Mouse (Mus musculus) cerebellum, adult 11 months (tissue): ENCODE measurements around the gene Gm10318.

ENCODE experiments used
- DNase-seq: peaks from one replicate; pipeline ENCODE4 v3.0.0; 2022

Gm10318 gene

DNA sequence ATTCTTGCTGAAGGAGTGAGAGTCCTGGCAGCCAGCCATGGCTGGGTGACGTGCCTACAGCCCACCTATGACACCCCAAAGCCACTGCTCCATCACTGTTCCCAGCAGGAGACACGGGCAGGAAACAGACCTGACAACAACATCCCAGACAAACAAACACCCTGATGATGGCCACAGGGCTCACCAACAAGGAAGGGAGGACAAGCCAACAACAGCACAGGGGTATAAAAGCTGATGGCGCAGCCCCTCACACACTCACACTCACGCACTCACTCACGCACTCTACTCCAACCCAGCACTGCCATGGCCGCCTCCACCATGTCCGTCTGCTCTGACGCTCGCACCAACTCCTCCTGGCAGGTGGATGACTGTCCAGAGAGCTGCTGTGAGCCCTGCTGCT, at the start of gene Gm10318:
Gene Gm10318, plus strand, starts transcription at position 301 of the 400 bp plus-strand sequence.
- no peak for DNase-seq

DNA sequence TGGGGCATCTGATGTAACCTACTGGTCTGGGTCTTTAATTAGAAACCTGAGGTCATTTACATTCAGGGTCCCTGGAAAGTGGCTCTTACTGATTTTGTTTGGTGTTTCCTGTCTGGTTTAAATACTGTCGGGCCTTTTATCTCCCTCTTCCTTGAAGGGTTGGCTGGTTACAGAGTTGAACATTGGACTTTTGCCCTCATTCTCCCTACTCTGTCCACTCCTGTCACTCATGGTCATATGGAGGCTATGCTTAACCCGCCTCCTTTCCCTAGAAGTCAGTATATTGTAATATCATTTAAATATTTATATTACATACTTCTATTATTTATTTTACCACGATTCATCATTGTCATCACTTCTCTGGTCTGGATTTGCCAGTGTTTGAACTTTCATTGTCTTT, 48.6 kb upstream of the Gm10318 start:
- no peak for DNase-seq

DNA sequence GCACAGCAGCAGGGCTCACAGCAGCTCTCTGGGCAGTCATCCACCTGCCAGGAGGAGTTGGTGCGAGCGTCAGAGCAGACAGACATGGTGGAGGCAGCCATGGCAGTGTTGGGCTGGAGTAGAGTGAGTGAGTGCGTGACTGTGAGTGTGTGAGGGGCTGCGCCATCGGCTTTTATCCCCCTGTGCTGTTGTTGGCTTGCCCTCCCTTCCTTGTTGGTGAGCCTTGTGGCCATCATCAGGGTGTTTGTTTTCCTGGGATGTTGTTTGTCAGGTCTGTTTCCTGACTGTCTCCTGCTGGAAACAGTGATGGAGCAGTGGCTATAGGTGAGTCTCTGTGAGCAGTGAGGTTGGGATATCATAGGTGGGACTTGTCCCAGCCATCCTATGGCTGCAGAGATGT, 40.9 kb upstream of the Gm10318 start, which contains the start of gene Gm9507:
Gene Gm9507, minus strand, starts transcription at position 101 of the 400 bp plus-strand sequence.
- DNase-seq, result no peak

DNA sequence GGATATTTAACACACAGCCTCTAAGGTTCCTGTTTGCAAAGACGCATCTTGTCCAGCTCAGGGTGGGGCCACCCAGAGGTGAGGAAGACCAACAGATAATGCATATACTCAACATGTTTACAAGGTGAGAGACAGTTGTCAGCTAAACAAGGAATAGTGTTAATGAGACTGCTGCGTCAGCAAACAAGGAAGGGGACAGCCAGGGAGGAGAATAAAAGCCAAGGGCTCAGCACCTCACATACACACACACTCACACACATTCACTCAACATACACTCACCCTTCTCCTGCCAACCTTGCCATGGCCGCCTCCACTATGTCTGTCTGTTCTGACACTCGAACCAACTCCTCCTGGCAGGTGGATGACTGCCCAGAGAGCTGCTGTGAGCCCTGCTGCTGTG, 38.3 kb upstream of the Gm10318 start, which contains the start of gene Gm2696:
Gene Gm2696, plus strand, starts transcription at position 301 of the 400 bp plus-strand sequence.
- no peak for DNase-seq

DNA sequence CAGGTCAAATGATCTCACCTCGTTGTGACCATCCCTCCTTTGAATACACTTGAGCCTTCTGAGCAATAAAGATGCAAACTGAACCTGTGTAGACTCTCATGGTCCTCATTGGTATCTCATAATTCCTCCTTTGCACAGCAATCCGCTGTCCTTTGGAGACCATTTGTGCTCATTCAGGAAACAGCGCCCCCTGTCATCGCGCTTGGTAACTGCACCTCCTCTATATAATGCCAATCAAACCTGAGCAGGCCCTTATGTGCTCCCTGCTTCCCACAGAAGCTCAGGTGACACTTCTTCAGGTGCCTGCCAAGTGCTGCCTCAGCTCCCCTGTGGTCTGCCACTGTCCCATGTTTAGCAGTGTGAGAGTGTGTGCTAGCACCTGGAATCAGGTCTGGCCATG, 37.1 kb upstream of the Gm10318 start:
- no peak for DNase-seq

DNA sequence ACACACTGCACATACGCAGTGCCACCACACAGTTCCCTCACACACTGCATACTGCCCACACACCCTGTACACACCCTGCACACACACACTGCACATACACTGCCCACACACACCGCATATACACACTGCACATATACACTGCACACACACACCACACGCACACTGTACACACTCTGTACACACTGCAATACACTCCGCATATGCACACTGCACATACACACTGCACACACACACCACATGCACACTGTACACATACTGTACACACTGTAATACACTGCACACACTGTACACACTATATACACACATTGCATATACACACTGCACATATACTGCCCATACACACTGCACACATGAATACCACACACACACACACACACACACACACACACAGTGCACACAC, 34.1 kb upstream of the Gm10318 start:
- DNase-seq, result no peak

DNA sequence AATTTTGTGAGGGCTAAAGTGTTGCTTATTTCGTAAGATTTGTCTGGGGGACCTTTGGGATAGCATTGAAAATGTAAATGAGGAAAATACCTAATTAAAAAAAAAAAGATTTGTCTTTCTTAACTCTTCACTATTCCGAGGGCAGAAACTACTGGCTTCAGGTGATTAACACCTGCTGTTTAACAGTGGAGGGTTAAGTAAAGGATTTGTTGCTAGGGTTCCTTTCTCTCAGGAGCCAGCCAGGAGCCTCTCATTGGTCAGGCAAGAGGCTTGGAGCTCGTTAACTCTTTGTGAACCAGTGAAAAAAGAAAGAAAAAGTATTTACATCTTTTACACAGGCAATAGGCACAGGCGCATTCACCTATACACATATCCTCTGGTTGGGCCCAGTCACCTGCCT, 33.5 kb upstream of the Gm10318 start:
- DNase-seq, result no peak

DNA sequence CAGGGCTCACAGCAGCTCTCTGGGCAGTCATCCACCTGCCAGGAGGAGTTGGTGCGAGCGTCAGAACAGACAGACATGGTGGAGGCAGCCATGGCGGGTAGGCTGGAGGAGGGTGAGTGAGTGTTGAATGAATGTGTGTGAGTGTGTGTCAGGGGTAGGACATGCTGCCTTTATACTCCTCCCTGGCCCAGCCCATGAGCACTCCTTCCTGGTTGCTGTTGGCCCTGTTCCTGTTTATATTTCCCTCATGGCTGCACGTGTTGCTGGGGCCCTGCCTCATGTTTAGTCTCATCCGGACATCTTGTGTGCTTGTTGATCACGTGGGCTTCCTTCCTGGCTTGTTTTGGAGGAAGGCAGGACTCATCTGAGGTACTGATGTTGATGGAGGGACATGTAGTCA, 25.7 kb upstream of the Gm10318 start, which contains the start of gene Krtap10-4:
Gene Krtap10-4, minus strand, starts transcription at position 145 of the 400 bp plus-strand sequence.
- no peak for DNase-seq

DNA sequence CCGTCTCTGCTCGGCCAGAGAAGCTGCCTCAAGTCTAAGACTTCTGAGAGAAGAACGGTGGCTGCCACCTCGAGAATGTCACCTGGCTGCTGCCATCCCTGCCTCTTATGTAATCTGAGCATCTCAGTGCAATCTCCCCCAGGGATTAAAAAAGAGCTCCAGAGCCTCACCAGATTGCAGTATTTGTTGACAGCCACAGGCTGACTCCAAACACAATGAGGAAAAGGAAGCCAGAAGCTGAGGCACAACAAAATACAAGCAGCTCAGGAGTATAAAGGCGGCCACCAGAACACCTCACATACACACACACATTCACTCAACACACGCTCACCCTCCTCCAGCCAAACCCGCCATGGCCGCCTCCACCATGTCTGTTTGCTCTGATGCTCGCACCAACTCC, 17.0 kb upstream of the Gm10318 start, which contains the start of gene Krtap10-10:
Gene Krtap10-10, plus strand, starts transcription at position 301 of the 400 bp plus-strand sequence.
- no peak for DNase-seq

DNA sequence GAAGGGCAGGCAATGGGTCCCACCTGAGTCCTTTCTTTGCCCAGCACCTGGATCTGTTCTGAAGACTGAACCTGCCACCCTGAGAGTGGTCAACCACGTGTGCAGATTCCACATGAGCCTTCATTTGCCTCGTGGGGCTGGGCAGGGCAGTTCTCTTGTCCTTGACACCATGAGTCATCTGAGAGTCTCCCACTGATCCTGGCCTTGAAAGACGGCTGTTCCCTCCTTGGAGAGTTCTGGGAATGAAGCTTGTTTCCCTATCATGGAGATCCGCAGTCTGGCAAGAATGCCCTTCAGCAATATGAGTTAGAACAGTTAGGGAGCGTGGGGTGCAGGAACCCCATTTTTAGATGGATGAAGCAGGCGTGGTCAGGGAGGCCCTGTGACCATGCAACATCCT, 13.7 kb upstream of the Gm10318 start:
- no peak for DNase-seq

DNA sequence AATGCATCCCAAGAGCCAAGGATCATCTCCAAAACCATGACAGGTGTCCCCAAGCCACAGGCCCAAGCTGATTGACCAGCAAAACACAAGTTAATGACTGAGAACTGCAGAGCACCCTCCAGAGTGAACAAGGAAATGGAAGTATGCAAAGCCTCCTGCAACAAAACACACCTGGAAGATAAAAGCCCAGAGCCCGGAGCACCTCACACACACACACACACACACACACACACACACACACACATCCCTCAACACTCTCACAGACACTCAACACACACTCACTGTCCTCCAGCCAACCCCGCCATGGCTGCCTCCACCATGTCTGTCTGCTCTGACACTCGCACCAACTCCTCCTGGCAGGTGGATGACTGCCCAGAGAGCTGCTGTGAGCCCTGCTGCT, 6.2 kb upstream of the Gm10318 start, which contains the start of gene Gm36176:
Gene Gm36176, plus strand, starts transcription at position 301 of the 400 bp plus-strand sequence.
- DNase-seq, result no peak

DNA sequence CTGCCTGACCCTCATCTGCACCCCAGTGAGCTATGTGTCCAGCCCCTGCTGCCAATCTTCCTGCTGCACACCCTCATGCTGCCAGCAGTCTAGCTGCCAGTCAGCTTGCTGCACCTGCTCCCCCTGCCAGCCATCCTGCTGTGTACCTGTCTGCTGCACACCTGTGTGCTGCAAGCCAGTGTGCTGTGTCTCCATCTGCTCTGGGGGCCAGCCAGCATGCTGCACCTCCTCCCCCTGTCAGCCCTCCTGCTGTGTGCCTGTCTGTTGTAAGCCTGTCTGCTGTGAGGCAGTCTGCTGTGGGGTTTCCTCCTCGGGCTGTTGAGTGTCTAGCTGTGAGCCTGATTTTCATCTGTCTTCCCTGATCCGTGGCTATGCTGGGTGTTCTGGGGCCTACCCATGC, 5.7 kb upstream of the Gm10318 start:
- peak; percentile 28 for DNase-seq

DNA sequence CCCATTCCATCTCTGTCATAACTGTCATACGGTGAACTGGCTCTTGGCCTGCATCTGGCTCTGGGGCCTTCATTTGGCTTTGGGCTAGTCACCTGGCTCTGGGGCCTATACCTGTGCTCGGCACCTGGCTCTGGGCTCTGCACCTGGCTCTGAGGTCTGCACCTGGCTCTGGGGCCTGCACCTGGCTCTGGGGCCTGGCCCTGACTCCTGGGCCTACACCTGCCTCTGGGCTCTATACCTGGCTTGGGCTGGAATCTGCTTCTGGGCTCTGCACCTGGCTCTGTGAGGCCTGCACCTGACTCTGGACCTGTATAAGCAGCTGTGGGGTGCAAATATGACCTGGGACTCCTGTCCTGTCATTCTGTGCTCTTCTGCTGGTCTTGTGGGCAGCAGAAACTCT, 5.1 kb upstream of the Gm10318 start:
- no peak for DNase-seq

DNA sequence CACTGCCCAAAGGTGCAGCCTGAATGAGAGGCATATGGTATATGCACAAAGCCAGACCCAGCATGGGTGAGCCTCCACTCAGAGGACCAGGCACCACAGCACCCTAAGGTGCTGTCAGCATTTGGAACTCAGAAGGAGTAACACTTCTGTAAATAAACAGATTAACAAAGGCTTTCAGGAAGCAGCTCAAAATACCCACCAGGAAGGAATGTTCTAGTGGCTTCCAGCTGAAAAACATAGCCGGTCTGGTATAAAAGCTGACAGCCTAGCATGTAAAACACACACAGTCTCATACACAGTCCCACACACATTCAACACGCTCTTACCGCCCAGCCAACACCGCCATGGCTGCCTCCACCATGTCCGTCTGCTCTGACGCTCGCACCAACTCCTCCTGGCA, 9.0 kb downstream of the Gm10318 start, which contains the start of gene Gm3285:
Gene Gm3285, plus strand, starts transcription at position 301 of the 400 bp plus-strand sequence.
- DNase-seq, result no peak

DNA sequence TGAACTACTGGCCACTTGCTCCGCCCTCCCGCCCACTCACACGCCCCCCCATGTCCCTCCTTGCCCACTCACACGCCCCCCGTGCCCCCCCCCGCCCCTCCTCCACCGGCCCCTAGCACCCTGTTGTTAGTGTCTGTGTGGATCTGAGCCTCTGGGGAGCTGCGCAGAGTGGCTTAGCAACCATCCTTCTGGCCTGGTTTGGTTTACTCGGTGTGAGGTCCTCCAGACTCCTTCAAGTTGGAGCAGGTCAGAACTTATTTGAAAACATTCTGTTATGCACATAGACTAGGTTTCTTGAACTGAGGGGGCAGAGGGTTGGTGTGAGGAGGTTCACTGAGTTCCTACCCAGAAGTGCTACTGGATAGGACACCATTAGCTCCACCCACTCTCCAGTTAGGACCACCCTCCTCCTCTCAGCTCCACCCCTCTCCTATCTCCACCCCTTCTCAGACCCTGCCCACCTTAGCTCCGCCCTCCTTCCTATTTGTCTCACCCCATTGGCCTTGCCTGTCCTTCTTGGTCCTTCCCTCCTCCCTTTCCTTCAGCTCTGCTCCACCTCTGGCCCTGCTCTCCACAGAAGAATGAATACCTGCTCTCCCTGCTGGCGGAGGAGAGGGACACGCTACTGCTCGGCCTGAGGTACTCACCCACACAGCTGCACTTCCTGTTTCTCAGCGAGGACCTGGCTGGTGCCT, 11.6 kb downstream of the Gm10318 start:
- DNase-seq, result peak; percentile 17

DNA sequence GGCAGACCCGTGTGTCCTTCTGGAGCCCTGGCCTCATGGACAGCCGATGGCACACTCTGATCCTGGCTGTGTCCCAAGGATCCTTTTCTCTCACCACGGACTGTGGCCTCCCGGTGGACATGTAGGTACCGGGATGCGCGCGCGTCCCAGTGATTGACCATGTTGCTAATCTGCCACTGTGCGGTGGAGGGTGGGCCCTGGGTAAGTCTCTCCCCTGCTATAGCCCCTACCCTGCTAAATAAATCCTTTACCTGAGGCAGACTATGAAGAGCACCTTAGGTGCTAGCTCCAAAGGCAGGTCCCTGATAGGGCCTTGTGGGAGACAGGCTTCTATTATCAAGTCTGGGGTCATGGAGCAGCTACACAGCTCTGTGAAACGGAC, 12.1 kb downstream of the Gm10318 start:
- peak; percentile 12 for DNase-seq

DNA sequence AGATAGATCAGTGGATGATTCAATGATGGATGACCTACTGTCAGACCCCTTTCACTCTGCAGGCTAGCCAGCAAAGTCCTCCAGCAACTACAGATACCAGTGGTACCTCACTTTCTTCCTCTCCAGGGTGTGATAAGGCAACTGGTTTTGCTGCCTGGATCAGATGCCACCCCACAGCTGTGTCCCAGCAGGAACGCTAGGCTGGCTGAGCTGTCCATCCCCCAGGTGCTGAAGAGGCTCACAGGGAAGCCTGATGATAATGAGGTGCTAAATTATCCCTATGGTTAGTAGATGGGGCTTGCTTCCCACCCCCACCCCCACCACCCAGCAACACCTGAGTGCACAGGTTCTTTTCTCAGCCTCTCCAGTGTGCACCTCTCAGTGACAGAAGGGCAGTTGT, 14.9 kb downstream of the Gm10318 start:
- DNase-seq, result no peak

DNA sequence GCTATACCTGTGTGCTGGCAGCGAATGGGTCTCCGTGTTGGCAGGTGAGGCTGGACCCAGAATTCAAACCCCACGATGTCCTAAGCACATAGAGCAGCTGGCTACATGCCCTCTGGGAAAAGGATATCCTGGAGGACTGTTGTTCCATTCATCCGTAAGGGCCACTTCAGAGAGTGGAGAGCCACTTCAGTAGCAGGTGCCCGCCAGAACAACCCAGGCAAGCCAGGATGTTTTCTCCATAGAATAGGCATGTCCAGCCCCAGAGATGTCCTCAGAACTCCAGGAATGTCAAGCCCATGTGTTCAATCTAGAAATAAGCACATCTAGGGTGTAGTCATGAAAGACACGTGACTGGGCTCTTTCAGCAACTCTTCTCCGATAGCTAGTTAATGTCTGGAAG, 17.0 kb downstream of the Gm10318 start:
- no peak for DNase-seq

DNA sequence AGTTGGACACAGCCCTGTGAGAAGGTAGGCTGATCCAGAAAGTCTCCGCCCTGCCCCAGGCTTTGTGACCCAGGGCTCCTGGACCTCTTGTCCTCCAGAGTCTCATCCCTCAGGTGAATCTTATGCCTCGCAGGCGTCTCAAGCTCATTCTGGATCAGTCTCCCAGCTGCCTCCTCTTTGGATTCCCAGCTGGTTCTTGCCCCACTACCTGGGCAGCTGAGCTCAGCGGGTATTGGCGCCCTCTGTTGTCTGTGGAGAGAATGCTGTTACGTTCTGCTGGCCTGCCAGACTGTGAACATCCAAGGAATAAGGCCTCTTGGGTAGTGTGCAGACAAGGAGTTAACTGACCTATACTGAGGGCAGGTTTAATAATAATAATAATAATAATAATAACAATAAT, 26.3 kb downstream of the Gm10318 start:
- DNase-seq, result no peak

DNA sequence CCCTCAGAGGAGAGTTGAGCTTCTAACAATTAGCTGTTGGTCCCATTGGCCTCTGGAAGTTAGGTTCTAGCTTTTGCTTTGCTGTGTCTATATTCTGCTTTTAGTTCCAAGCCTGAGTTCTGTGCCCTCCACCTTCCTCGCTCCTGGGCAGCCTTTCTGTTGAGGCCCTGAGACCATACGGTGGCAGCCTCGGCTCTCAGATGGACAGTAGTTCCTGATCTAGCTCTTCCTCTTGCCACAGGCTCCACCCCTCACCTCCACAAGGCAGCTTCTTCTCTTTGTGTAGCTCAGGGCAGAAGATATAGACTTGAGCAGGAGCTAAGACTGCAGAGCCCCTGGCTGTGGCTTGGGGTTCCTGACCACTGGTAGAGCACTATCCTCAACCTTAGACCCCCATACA, 27.6 kb downstream of the Gm10318 start:
- DNase-seq, result no peak

DNA sequence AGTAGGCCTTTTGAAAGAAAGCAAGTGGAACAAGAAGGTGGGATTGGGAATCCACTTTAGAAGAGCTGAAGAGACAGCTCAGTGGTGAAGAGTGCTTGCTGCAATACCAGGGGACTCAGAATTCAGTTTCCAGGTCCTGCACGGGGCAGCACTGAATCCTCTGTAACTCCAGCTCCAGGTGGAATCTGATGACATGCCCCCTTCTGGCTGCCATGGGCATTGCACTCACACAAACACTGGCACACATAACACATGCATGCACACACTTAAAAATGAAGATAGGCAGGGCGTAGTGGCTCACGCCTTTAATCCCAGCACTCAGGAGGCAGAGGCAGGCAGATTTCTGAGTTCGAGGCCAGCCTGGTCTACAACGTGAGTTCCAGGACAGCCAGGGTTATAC, 29.9 kb downstream of the Gm10318 start:
- DNase-seq, result no peak

DNA sequence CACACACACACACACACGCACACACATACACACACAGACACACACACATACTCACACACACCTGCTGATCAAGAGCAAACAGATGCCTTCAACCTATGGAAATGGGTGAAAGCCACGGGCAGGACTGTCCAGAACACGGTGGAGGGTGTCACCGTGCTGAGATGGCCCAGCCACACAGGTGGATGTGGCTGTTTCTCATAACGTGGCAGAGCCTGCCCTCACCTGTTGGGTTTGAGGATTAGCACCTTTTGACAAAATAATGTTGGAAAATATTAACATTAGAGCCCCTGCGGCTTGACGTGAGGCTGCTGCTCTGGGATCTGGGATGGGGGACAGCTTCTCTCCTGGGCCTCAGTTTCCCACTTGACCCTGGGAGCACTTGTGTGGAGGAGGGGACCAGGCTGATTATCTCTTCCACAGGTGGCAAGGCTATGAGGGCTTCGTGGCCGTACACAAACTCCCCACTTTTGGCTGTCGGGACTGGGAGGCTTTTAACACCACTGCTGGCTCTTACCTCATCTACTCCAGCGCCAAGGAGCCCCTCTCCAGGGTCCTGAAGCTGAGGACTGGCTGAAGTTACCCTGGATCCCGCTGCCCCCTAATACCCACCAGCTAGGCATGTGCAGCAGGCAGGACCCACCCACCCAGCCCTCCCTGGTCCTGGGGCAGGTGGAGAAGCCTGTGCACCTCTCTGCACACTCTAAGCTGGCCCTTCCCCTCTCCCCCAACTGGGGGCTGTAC, 33.5 kb downstream of the Gm10318 start:
- no peak for DNase-seq

DNA sequence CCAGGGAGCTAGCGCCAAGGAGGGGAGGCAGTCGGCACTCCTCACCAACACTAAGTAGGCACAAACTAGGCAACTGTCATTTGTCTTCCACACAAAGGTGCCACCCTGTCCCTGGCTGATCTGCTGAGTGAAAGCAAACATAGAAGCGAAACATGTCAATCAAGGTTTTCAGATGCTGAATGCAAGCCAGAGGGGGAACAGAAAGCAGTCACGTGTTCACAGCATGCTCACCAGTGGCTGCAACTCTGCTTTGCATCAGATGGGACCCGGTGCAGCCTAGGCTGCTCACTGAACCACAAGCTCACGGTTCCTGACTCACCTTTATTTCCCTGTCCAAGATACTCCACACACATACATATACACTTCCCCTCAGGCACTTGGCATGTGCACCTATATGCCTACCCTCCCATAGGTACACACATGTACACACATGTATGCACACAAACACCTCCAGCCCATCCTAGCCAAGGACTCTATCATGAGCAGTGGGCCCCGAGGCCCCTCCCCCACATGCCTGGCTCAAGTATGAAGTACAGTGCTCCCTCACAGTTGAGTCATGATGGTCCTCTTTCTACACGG, 38.4 kb downstream of the Gm10318 start:
- DNase-seq, result no peak

DNA sequence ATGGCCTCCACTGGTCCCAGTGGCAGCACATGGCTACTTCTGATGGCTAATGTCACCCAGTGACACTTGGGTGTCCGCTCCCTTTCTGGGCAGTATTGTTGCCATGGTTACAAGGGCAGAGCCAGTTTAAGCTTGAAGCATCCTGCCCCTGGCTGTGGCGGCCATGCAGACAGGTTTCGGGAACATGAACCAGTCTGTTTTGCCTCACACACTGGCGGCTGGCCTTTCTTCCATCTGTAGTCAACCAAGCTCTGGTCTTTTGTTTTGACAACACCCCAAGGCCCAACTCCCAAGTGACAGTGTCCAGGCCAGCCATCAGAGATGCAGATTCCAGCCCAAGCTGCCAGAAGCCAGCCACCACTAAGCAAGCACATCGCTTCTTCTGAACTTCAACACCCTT, 42.9 kb downstream of the Gm10318 start:
- DNase-seq, result no peak
